Mouse (Mus musculus) liver, embryonic 14.5 days (tissue): ENCODE measurements around the gene Nucks1.

ENCODE experiments used
- CTCF ChIP-seq: IDR thresholded peaks from 2 replicates; pipeline ENCODE4 v1.5.1; 2016; ENCODE audit warnings: antibody characterized with exemption, low read depth, control low read depth
- EP300 ChIP-seq: IDR thresholded peaks from 2 replicates; pipeline ENCODE4 v1.6.1; 2016; ENCODE audit warnings: antibody characterized with exemption, low read depth

- TF ChIP-seq CTCF (no peak), EP300 (no peak)
Observed at GRCm38 (mm10) chr1:131969825-131970224, 59.5 kb downstream of the Nucks1 start.
